Mouse (Mus musculus) heart, embryonic 12.5 days (tissue): ENCODE results near the gene Zbtb12. TPM values are rescaled to one million over a fixed set of nuclear protein-coding genes. Genes with fewer than 3 reads are reported as not detected.
"Not testable (repeated sequence)": the region's sequence is repeated elsewhere in the genome, so short reads cannot be mapped to it uniquely, and the experiment has no call there.

Source experiments
- ATAC-seq: fragments of 200-750 bp; cut with Nextera tagmentation; 2 replicates; pipeline ENCODE4 v1.8.0; 2017; ENCODE audit warnings: moderate TSS enrichment, moderate library complexity; ENCODE audit not compliant: insufficient number of reproducible peaks, low FRiP score
- H3K27ac ChIP-seq: fragments of 300-500 bp; sonication (generic); 2 replicates; pipeline ENCODE4 v1.5.1; 2016; ENCODE audit warnings: mild to moderate bottlenecking, moderate library complexity; ENCODE audit not compliant: poor library complexity, severe bottlenecking
- H3K27me3 ChIP-seq: fragments of 300-500 bp; sonication (generic); replicated peaks from 2 replicates; pipeline ENCODE4 v1.6.1; 2016; ENCODE audit warnings: mild to moderate bottlenecking, moderate library complexity
- H3K36me3 ChIP-seq: fragments of 300-500 bp; sonication (generic); 2 replicates; pipeline ENCODE4 v1.6.1; 2016; ENCODE audit warnings: mild to moderate bottlenecking, moderate library complexity
- H3K4me1 ChIP-seq: fragments of 300-500 bp; sonication (generic); replicated peaks from 2 replicates; pipeline ENCODE4 v1.6.1; 2016; ENCODE audit warnings: mild to moderate bottlenecking
- H3K4me2 ChIP-seq: fragments of 300-500 bp; sonication (generic); 2 replicates; pipeline ENCODE4 v1.6.1; 2016; ENCODE audit warnings: mild to moderate bottlenecking, moderate library complexity
- H3K4me3 ChIP-seq: fragments of 300-500 bp; sonication (generic); 2 replicates; pipeline ENCODE4 v1.5.1; 2016; ENCODE audit warnings: mild to moderate bottlenecking
- H3K9ac ChIP-seq: fragments of 300-500 bp; sonication (generic); 2 replicates; pipeline ENCODE4 v1.6.1; 2016; ENCODE audit warnings: mild to moderate bottlenecking, moderate library complexity
- H3K9me3 ChIP-seq: fragments of 300-500 bp; sonication (generic); replicated peaks from 2 replicates; pipeline ENCODE4 v1.6.1; 2016; ENCODE audit warnings: mild to moderate bottlenecking, moderate library complexity
- WGBS: fragments of 180-500 bp; shearing (Covaris S2); methylation state at CpG from one replicate; pipeline ENCODE4 v1.1.7; 2016; 5-methylcytosine and 5-hydroxymethylcytosine counted together
- polyA plus RNA-seq: library from polyadenylated mRNA; unstranded; fragments of >200 nt; fragmentation: Nextera tagmentation; extraction: Ambion mirVana; gene quantifications from 2 replicates; pipeline ENCODE4 v1.2.1, GENCODE M21; 2016

The Zbtb12 gene
- polyA plus RNA-seq, 1 experiment from 2014 or later = 2.8 TPM

DNA sequence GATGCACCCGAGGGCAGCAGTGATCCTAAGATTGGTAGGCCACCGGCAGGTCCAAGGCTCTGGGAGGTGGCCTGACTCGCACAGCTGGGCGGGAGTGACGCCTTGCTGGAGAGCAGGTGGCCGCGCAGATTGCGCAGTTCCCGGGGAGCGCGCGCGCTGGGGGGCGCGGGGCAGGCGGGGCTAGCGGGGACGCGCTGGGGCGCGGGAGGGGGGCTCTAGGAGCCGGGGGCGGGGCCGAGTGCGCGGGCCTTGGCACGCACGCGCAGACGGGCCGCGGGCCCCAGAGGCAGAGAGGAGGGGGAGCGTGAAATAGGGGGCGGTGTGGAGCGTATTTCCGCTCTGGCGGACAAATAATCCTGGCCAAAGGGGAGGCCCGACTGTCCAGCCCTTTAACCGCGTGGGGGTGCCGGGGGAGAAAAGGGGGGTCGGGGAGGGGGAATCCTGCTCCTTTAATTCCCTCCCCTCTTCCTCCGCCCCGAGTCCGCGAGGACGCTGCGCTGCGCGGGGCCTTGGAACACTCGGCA, 14.9 kb downstream of the Zbtb12 start:
- peaks cover 10% of the 10 kb centered on the region for H3K36me3 ChIP-seq
- WGBS = under 1% methylated on average over 49 of the region's 51 CpGs
- peak overlapping the region; percentile 83 for H3K4me2 ChIP-seq
- peak overlapping the region; percentile 85 for H3K27ac ChIP-seq
- H3K27me3 ChIP-seq = no peaks in the 10 kb centered on the region
- H3K9ac ChIP-seq = peak overlapping the region; percentile 99
- H3K9me3 ChIP-seq = no peaks in the 10 kb centered on the region
- H3K4me3 ChIP-seq = peak overlapping the region; percentile 93
- peak; percentile 90 for ATAC-seq
- peaks cover 36% of the 10 kb centered on the region for H3K4me1 ChIP-seq

DNA sequence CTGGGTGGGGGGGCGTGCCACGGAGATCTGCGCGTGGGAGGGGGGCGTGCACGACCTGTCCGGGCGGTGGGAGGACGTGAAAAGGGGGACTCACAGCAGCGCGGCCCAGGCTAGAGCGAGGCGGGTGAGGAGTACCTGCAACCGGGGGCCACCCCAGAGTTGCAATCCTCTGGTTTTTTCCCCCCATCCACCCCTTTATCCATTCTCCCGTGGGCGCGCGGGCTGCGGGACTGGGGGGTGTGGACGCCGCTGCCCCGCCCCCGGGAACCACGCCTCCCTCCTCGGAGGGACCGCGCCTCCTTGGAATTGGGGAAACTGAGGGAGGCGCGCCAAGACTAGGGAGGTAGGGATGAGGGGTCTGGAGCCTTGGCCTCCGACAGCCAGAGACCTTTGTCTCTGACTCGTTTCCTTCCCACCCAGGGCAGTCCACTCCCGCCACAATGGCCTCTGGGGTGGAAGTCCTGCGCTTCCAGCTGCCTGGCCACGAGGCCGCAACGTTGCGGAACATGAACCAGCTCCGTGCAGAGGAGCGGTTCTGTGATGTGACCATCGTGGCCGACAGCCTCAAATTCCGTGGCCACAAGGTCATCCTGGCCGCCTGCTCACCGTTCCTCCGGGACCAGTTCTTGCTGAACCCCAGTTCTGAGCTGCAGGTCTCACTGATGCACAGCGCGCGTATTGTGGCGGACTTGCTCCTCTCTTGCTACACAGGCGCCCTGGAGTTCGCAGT, 15.7 kb downstream of the Zbtb12 start:
- peak overlapping the region; percentile 85 for H3K27ac ChIP-seq
- H3K9ac ChIP-seq = peak overlapping the region; percentile 99
- peak overlapping the region; percentile 93 for H3K4me3 ChIP-seq
- peak; percentile 6 for ATAC-seq
- peak overlapping the region; percentile 83 for H3K4me2 ChIP-seq
- 8% methylated on average over 49 of the region's 51 CpGs for WGBS
- H3K4me1 ChIP-seq = peaks cover 36% of the 10 kb centered on the region
- peaks cover 10% of the 10 kb centered on the region for H3K36me3 ChIP-seq
- no peaks in the 10 kb centered on the region for H3K9me3 ChIP-seq
- H3K27me3 ChIP-seq = no peaks in the 10 kb centered on the region

DNA sequence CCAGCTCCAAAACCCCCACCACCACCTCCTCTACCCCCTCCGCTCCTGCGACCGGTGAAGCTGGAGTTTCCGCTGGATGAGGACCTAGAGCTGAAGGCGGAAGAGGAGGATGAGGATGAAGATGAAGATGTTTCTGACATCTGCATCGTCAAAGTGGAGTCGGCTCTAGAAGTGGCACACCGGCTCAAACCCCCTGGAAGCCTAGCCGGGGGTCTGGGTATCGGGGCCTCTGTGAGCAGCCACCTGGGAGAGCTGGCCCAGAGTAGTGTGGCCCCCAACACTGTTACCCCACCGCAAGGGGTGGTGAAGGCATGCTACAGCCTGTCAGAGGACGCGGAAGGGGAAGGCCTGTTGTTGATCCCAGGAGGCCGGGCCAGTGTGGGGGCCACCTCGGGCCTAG, 16.4 kb downstream of the Zbtb12 start:
- Histone ChIP-seq H3K9me3 (no peaks in the 10 kb centered on the region), H3K9ac (peak overlapping the region; percentile 99; the same call in 1 of the 2 replicates), H3K36me3 (peaks cover 10% of the 10 kb centered on the region), H3K4me1 (peaks cover 36% of the 10 kb centered on the region), H3K4me2 (peak overlapping the region; percentile 83), H3K27ac (no peak overlapping the region), H3K27me3 (no peaks in the 10 kb centered on the region), H3K4me3 (peak overlapping the region; percentile 93)
- whole genome bisulfite sequencing = 89% methylated on average over 15 of the region's 15 CpGs
- no peak for ATAC-seq

DNA sequence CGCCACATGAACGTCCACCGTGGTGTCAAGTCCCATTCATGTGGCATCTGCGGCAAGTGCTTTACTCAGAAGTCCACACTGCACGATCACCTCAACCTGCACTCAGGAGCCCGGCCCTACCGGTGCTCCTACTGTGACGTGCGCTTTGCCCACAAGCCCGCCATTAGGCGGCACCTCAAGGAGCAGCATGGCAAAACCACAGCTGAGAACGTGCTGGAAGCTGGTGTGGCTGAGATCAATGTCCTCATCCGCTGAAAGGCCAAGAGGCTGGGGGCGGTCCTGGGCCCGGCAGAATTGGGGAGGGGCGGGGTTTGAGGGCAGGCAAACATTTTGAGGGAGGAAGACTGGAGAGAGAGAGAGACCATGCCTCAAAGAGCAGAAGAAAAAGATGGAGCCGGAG, 17.1 kb downstream of the Zbtb12 start:
- 86% methylated on average over 17 of the region's 17 CpGs for WGBS
- peak overlapping the region; percentile 16; the same call in 1 of the 2 replicates for H3K4me3 ChIP-seq

DNA sequence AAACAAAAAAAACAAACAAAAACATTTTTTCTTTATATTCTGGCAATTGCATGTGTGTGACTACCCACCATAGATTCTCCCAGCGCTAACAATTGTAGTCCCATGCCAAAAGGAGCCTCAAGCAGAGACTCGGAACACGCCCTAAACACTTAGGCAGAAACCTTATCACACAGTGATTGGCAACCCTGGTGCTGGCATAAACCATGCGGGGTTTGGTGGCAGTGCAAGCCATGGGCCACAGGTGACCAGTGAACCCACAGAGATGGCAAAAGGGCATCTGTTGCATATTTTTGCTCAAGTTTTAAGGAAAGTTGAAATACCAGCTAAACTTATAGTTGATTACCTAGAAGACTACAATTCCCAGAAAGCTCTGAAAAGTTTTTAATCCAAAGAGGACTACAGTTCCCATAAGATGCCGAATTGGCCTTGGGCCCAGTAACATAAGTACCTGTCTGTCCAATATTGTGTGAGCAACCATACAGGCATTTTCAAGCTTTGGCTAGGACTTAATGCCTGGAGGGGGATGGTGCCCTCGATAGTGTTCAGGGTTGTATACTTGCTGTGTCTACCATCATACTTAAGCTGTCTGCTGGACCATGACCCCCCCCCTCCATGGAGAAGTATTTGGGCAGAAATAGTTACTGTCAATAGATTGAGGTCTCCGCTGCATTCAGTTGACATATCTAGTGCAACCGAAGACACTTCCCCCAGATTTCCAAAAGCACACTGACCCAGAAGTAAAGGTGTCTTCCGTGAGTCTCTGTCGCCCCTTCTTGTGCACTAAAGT, 18.3 kb downstream of the Zbtb12 start:
- H3K27ac ChIP-seq = peak overlapping the region; percentile 90
- H3K4me1 ChIP-seq = peaks cover 36% of the 10 kb centered on the region
- peak overlapping the region; percentile 90 for H3K4me3 ChIP-seq
- H3K27me3 ChIP-seq = no peaks in the 10 kb centered on the region
- peak overlapping the region; percentile 92 for H3K4me2 ChIP-seq
- 10% methylated on average over 10 of the region's 10 CpGs for WGBS
- ATAC-seq = no peak
- peaks cover 21% of the 10 kb centered on the region for H3K36me3 ChIP-seq
- peak overlapping the region; percentile 97 for H3K9ac ChIP-seq
- no peaks in the 10 kb centered on the region for H3K9me3 ChIP-seq

More for the DNA sequence above, 17.1 kb downstream of the Zbtb12 start:
- peak overlapping the region; percentile 92; the same call in 1 of the 2 replicates for H3K4me2 ChIP-seq
- H3K4me1 ChIP-seq = peaks cover 36% of the 10 kb centered on the region
- H3K36me3 ChIP-seq = peaks cover 14% of the 10 kb centered on the region
- no peak overlapping the region for H3K27ac ChIP-seq
- H3K27me3 ChIP-seq = no peaks in the 10 kb centered on the region
- no peak for ATAC-seq
- H3K9me3 ChIP-seq = no peaks in the 10 kb centered on the region
- H3K9ac ChIP-seq = no peak overlapping the region

DNA sequence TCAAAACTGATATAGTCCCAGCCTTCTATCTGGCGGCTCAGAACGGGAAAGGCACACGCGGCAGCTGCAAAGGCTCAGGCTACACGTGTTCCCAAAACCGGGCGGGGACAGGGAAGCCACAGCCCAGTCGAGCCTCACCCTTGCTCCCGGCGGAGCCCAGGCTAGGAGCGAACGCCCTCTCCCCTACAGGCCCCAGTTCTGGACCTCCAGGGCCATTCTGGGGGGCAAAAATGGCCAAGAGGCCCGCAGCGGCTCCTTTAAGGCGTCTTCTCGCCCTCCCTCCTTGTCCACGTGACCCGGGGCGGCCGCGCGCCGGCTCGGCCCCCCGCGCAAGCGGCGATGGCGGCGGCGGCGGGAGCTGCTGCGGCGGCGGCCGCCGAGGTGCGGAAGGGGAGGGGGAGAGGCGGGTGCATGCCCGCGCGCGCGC, 18.9 kb downstream of the Zbtb12 start, which contains the start of the genes C2 and Ehmt2:
C2 (minus strand) TSS at position 106 of the 427 bp plus-strand sequence.
Ehmt2 (plus strand) TSS at position 310 of the 427 bp plus-strand sequence.
- Histone ChIP-seq H3K27ac (peak within 1 kb of the TSS; percentile 90), H3K4me3 (peak within 1 kb of the TSS; percentile 90), H3K9ac (peak within 1 kb of the TSS; percentile 97), H3K9me3 (no peaks in the 10 kb centered on the region), H3K27me3 (no peaks in the 10 kb centered on the region), H3K36me3 (peaks cover 27% of the 10 kb centered on the region), H3K4me2 (peak within 1 kb of the TSS; percentile 92), H3K4me1 (peaks cover 36% of the 10 kb centered on the region)
- peak; percentile 42 for ATAC-seq
- WGBS = under 1% methylated on average over 39 of the region's 44 CpGs

DNA sequence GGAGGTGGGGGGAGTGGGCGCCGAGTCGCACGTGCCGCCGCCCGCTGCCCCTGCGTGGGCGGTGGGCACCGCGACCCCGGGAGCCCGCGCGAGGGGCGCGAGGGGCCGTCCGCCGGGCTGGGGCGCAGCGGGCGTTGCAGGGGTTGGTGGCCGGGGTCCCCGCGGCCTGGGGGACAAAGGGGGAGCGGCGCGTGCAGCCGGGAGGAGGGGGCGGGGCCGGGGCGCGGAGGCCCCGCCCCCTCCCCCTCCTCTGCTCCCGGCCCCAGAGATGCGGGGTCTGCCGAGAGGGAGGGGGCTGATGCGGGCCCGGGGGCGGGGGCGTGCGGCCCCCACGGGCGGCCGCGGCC, 19.4 kb downstream of the Zbtb12 start:
- 0 out of 2 replicates have a peak, but pooled peaks have one; percentile 13 for ATAC-seq
- Histone ChIP-seq H3K36me3 (peaks cover 32% of the 10 kb centered on the region), H3K27ac (peak overlapping the region; percentile 90), H3K27me3 (no peaks in the 10 kb centered on the region), H3K4me2 (peak overlapping the region; percentile 92), H3K9me3 (no peaks in the 10 kb centered on the region), H3K4me3 (peak overlapping the region; percentile 90), H3K9ac (peak overlapping the region; percentile 97), H3K4me1 (peaks cover 32% of the 10 kb centered on the region)
- 0% methylated on average over 3 of the region's 47 CpGs for WGBS

DNA sequence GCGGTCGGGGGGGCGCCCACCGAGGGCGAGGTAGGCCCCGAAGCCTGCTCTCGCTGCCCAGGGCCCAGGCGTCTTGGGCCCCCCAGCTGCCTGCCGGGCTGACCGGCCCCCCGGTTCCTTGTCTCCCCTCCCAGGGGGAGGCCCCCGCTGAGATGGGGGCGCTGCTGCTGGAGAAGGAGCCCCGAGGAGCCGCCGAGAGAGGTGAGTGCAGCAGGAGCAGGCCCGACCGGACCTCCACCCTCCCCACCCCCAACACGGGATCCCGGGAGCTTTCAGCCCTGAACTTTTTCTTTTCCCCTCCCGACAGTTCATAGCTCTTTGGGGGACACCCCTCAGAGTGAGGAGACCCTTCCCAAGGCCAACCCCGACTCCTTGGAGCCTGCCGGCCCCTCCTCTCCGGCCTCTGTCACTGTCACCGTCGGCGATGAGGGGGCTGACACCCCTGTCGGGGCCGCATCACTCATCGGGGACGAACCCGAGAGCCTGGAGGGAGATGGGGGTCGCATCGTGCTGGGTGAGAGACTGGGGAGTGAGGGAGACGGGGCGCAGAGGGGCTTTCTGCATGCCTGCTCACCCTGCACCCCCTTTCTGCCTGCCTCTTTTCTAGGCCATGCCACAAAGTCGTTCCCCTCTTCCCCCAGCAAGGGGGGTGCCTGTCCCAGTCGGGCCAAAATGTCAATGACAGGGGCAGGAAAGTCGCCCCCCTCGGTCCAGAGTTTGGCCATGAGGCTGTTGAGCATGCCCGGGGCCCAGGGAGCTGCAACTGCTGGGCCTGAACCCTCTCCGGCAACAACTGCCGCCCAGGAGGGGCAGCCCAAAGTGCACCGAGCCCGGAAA, 20.0 kb downstream of the Zbtb12 start:
- peak overlapping the region; percentile 90 for H3K4me3 ChIP-seq
- H3K4me2 ChIP-seq = peak overlapping the region; percentile 92
- H3K9ac ChIP-seq = peak overlapping the region; percentile 97
- under 1% methylated on average over 37 of the region's 45 CpGs for WGBS
- H3K9me3 ChIP-seq = no peaks in the 10 kb centered on the region
- peaks cover 30% of the 10 kb centered on the region for H3K4me1 ChIP-seq
- H3K27me3 ChIP-seq = no peaks in the 10 kb centered on the region
- peak overlapping the region; percentile 90 for H3K27ac ChIP-seq
- H3K36me3 ChIP-seq = peaks cover 38% of the 10 kb centered on the region
- 0 out of 2 replicates have a peak, but pooled peaks have one; percentile 0 for ATAC-seq

DNA sequence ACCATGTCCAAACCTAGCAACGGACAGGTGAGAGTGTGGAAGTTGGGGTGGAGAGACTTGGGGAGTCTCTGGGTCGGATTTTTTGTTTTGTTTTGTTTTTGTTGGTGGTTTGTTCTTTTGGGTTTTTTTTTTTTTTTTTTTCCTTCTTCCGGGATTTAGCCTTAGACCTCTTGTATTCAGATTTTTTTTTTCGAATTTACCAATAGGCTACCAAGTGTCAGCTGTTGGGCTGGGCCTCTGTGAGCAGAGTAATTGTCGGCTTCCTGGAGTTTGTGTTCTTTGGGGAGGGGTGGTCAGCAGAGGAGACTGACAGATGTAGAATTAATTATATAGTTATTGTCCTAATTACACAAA, 20.6 kb downstream of the Zbtb12 start:
- peaks cover 30% of the 10 kb centered on the region for H3K4me1 ChIP-seq
- 9% methylated on average over 5 of the region's 5 CpGs for WGBS
- no peaks in the 10 kb centered on the region for H3K27me3 ChIP-seq
- ATAC-seq = no peak
- peak overlapping the region; percentile 92 for H3K4me2 ChIP-seq
- no peaks in the 10 kb centered on the region for H3K9me3 ChIP-seq
- peaks cover 44% of the 10 kb centered on the region for H3K36me3 ChIP-seq
- H3K4me3 ChIP-seq = peak overlapping the region; percentile 90
- H3K27ac ChIP-seq = no peak overlapping the region
- H3K9ac ChIP-seq = peak overlapping the region; percentile 97

DNA sequence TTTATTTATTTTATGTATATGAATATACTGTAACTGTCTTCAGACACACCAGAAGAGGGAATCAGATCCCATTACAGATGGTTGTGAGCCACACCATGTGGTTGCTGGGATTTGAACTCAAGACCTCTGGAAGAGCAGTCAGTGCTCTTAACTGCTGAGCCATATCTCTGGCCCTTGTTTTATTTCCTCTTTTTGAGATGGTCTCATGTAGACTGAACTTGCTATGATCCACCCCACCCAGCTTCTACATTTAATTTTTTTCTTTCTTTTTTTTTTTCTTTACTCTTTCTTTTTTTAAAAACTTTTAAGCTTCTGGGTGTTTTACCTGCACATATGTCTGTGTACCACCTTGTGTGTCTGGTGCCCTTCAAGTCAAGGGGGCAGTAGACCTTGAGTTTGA, 21.5 kb downstream of the Zbtb12 start:
- Histone ChIP-seq H3K4me1 (peaks cover 20% of the 10 kb centered on the region), H3K36me3 (peaks cover 51% of the 10 kb centered on the region)
- H3K27ac ChIP-seq, H3K9ac ChIP-seq, H3K4me3 ChIP-seq, H3K4me2 ChIP-seq, H3K27me3 ChIP-seq, H3K9me3 ChIP-seq, ATAC-seq: not testable (repeated sequence)
